Comparison of ENCODE assay signal across 16 mouse cellular contexts in the genomic region with DNA sequence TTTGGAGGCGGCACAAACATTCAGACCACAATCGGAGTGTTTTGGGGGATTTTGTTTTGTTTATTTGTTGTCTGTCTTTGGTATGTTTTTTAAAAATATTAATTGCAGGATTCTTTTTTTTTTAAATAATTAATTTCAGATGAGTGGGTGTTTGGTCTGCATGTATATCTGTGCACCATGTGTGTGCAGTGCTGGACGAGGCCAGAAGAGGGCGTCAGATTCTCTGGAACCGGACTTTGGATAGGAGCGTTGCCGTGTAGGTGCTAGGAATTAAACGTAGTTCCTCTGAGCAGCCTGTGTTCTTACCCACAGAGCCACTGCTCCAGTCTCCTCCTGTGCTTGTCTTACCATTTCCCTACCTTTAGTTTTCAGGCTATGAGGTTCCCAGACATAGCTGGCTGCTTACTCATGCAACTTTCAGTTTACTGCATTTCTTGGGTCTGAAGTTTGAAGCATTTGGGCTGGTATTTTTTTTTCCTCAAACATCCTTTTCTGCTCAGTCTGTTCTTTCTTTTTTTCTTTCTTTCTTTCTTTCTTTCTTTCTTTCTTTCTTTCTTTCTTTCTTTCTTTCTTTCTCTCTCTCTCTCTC.
DNase-seq lines count a peak whose midpoint lies in the region; ATAC-seq and TF ChIP-seq lines count a peak whose summit lies in the region.
"Had no signal": no experiment of that assay in that cellular context is flagged by ENCODE, and none has a peak within 500 bp of the region (broad histone marks: within the 10 kb centered on the region; RNA-seq: fewer than 3 reads in every experiment).

No protein-coding gene starts in this region.

- peak; percentile 19; the same call in 1 of the 2 replicates for TF ChIP-seq CTCF in hindbrain, postnatal 0 days (IDR thresholded peaks at IDR 0.05; ENCODE audit: low read depth)
- TF ChIP-seq CTCF in lung, postnatal 0 days (IDR thresholded peaks at IDR 0.05), result 0 out of 2 replicates have a peak, but pooled peaks have one; percentile 6
- TF ChIP-seq CTCF in lung, adult 2 months (IDR thresholded peaks at IDR 0.05; ENCODE audit: insufficient read depth, low read length), result no peak
- TF ChIP-seq CTCF in MEL (IDR thresholded peaks at IDR 0.05 in 2 of 3, conservative IDR thresholded peaks at IDR 0.05 in 1 of 3; ENCODE audit: control insufficient read depth in 1 of 3, insufficient read depth in 1 of 3, low read depth in 2 of 3, low read length in 3 of 3, poor library complexity in 1 of 3, severe bottlenecking in 1 of 3), result peak in 2 of 3 experiments; percentile 26 to 42; a peak in 3 of 6 replicates
- TF ChIP-seq CTCF in small intestine, adult 2 months (IDR thresholded peaks at IDR 0.05; ENCODE audit: extremely low read depth, insufficient read length, insufficient replicate concordance, low read depth, low read length), result peak; percentile 31; the same call in 1 of the 2 replicates

- 95% methylated on average over 8 of the region's 8 CpGs for WGBS in hindbrain, postnatal 0 days
- WGBS in hindbrain, embryonic 13.5 days, result 90% methylated on average over 8 of the region's 8 CpGs
- 90% methylated on average over 8 of the region's 8 CpGs for WGBS in lung, postnatal 0 days
- WGBS in lung, adult 2 months, result 93% methylated on average over 8 of the region's 8 CpGs
- WGBS in small intestine, adult 2 months, result 89% methylated on average over 8 of the region's 8 CpGs

- no peak for TF ChIP-seq EP300 in lung, postnatal 0 days (IDR thresholded peaks at IDR 0.05)
- no peak for TF ChIP-seq EP300 in MEL (IDR thresholded peaks at IDR 0.05; ENCODE audit: low read depth in 1 of 2, low read length in 2 of 2)

- H3K36me3 ChIP-seq in hindbrain, postnatal 0 days (ENCODE audit: insufficient read depth, low read length), result no peaks in the 10 kb centered on the region
- no peaks in the 10 kb centered on the region for H3K36me3 ChIP-seq in hindbrain, embryonic 13.5 days
- no peaks in the 10 kb centered on the region for H3K36me3 ChIP-seq in lung, postnatal 0 days (ENCODE audit: insufficient read depth, low read length)
- H3K36me3 ChIP-seq in MEL (ENCODE audit: control insufficient read depth in 1 of 2, insufficient read depth in 2 of 2, low read length in 2 of 2), result no peaks in the 10 kb centered on the region
- H3K36me3 ChIP-seq in small intestine, adult 2 months (ENCODE audit: control insufficient read depth, insufficient read depth, low read length), result no peaks in the 10 kb centered on the region
- H3K36me3 ChIP-seq: liver, embryonic 15.5 days; midbrain, embryonic 10.5 days; neural tube, embryonic 13.5 days had no signal

- ATAC-seq in hindbrain, postnatal 0 days, result no peak
- no peak for ATAC-seq in hindbrain, embryonic 13.5 days (ENCODE audit: low FRiP score)
- ATAC-seq in lung, postnatal 0 days, result no peak
- ATAC-seq in erythroblast, adult 5-6 weeks (replicated peaks; ENCODE audit: low FRiP score, poor library complexity, severe bottlenecking), result no peak
- ATAC-seq: forebrain, embryonic 16.5 days had no signal

- peak; percentile 19 for TF ChIP-seq RAD21 in MEL (IDR thresholded peaks at IDR 0.05; ENCODE audit: low read depth, low read length)

- H3K27me3 ChIP-seq in hindbrain, postnatal 0 days (ENCODE audit: insufficient read depth, low read length), result no peaks in the 10 kb centered on the region
- H3K27me3 ChIP-seq in hindbrain, embryonic 13.5 days, result no peaks in the 10 kb centered on the region
- H3K27me3 ChIP-seq in lung, postnatal 0 days (replicated peaks; ENCODE audit: insufficient read depth, low read length), result no peaks in the 10 kb centered on the region
- H3K27me3 ChIP-seq in MEL (ENCODE audit: control insufficient read depth in 1 of 2, insufficient read depth in 2 of 2, low read length in 2 of 2), result peaks cover 0 to 2% of the 10 kb centered on the region in 2 experiments; a peak in 2 of 4 replicates
- no peaks in the 10 kb centered on the region; the same call in 1 of the 2 replicates for H3K27me3 ChIP-seq in small intestine, adult 2 months (ENCODE audit: control insufficient read depth, insufficient read depth, low read length)
- H3K27me3 ChIP-seq: liver, embryonic 15.5 days; neural tube, embryonic 13.5 days had no signal

- no peaks in the 10 kb centered on the region for H3K4me1 ChIP-seq in hindbrain, postnatal 0 days (ENCODE audit: insufficient read depth, low read length)
- peaks cover 6% of the 10 kb centered on the region for H3K4me1 ChIP-seq in hindbrain, embryonic 13.5 days (replicated peaks)
- H3K4me1 ChIP-seq in lung, postnatal 0 days (ENCODE audit: insufficient read depth, low read depth, low read length), result no peaks in the 10 kb centered on the region
- H3K4me1 ChIP-seq in lung, adult 2 months (ENCODE audit: control insufficient read depth, insufficient read depth, low read length), result no peaks in the 10 kb centered on the region
- no peaks in the 10 kb centered on the region for H3K4me1 ChIP-seq in MEL (ENCODE audit: control insufficient read depth in 1 of 2, insufficient read depth in 2 of 2, low read length in 2 of 2)
- H3K4me1 ChIP-seq in small intestine, adult 2 months (ENCODE audit: control insufficient read depth, insufficient read depth, insufficient read length, low read length), result no peaks in the 10 kb centered on the region
- H3K4me1 ChIP-seq: liver, embryonic 15.5 days had no signal

- DNase-seq in hindbrain, postnatal 0 days (ENCODE audit: low spot score), result no peak
- DNase-seq in lung, postnatal 0 days (ENCODE audit: low spot score), result no peak
- no peak for DNase-seq in lung, adult 2 months
- peak; percentile 7 for DNase-seq in MEL (ENCODE audit: low read depth, low spot score)
- no peak for DNase-seq in urinary bladder, postnatal 10 days (ENCODE audit: low spot score)
- DNase-seq: cerebellum, adult 9-11 months; kidney, postnatal 10 days; lung, postnatal 4 days; thymus, adult 18-20 months had no signal

- no peaks in the 10 kb centered on the region for H3K9me3 ChIP-seq in hindbrain, postnatal 0 days (ENCODE audit: low read length)
- no peaks in the 10 kb centered on the region for H3K9me3 ChIP-seq in hindbrain, embryonic 13.5 days
- no peaks in the 10 kb centered on the region for H3K9me3 ChIP-seq in lung, postnatal 0 days (ENCODE audit: low read length)
- no peaks in the 10 kb centered on the region for H3K9me3 ChIP-seq in MEL (replicated peaks; ENCODE audit: insufficient read depth, low read length)
- H3K9me3 ChIP-seq: liver, embryonic 15.5 days; midbrain, embryonic 10.5 days; neural tube, embryonic 13.5 days had no signal

- no peak overlapping the region for H3K4me3 ChIP-seq in hindbrain, postnatal 0 days (ENCODE audit: low read length)
- H3K4me3 ChIP-seq in hindbrain, embryonic 13.5 days, result no peak overlapping the region
- no peak overlapping the region for H3K4me3 ChIP-seq in lung, postnatal 0 days (ENCODE audit: low read depth, low read length)
- H3K4me3 ChIP-seq in lung, adult 2 months (replicated peaks; ENCODE audit: extremely low read depth, low read depth, low read length), result no peak overlapping the region
- H3K4me3 ChIP-seq in MEL (ENCODE audit: control insufficient read depth in 1 of 2, insufficient read depth in 1 of 2, low read depth in 2 of 2, low read length in 2 of 2), result no peak overlapping the region
- no peak overlapping the region for H3K4me3 ChIP-seq in small intestine, adult 2 months (ENCODE audit: low read depth, low read length)
- H3K4me3 ChIP-seq: liver, embryonic 15.5 days; midbrain, embryonic 10.5 days; neural tube, embryonic 13.5 days had no signal

- TF ChIP-seq POLR2A in lung, adult 2 months (IDR thresholded peaks at IDR 0.05; ENCODE audit: borderline replicate concordance, extremely low read depth, low read depth, low read length), result no peak
- TF ChIP-seq POLR2A in MEL (IDR thresholded peaks at IDR 0.05; ENCODE audit: control insufficient read depth in 1 of 2, insufficient read depth in 1 of 2, low read depth in 1 of 2, low read length in 2 of 2, poor library complexity in 1 of 2), result no peak
- TF ChIP-seq POLR2A in small intestine, adult 2 months (IDR thresholded peaks at IDR 0.05; ENCODE audit: low read depth, low read length), result no peak

- H3K9ac ChIP-seq in hindbrain, postnatal 0 days (replicated peaks; ENCODE audit: low read length), result no peak overlapping the region
- no peak overlapping the region for H3K9ac ChIP-seq in hindbrain, embryonic 13.5 days
- no peak overlapping the region for H3K9ac ChIP-seq in lung, postnatal 0 days (replicated peaks; ENCODE audit: low read depth)
- no peak overlapping the region for H3K9ac ChIP-seq in MEL (ENCODE audit: control insufficient read depth, low read depth, low read length, poor library complexity, severe bottlenecking)
- H3K9ac ChIP-seq: liver, embryonic 15.5 days; neural tube, embryonic 13.5 days had no signal

- no peak overlapping the region for H3K27ac ChIP-seq in hindbrain, postnatal 0 days
- no peak overlapping the region for H3K27ac ChIP-seq in hindbrain, embryonic 13.5 days
- H3K27ac ChIP-seq in lung, postnatal 0 days (ENCODE audit: low read length), result no peak overlapping the region
- no peak overlapping the region for H3K27ac ChIP-seq in MEL (ENCODE audit: control insufficient read depth, low read depth, low read length)
- H3K27ac ChIP-seq in small intestine, adult 2 months (ENCODE audit: insufficient read depth, low read depth, low read length), result no peak overlapping the region
- H3K27ac ChIP-seq: liver, embryonic 15.5 days; midbrain, embryonic 10.5 days; neural tube, embryonic 13.5 days had no signal

- H3K79me2 ChIP-seq in MEL (ENCODE audit: control insufficient read depth, insufficient read depth, low read length, poor library complexity), result no peaks in the 10 kb centered on the region

- H3K4me2 ChIP-seq in hindbrain, postnatal 0 days (ENCODE audit: low read depth, low read length), result no peak overlapping the region
- H3K4me2 ChIP-seq in hindbrain, embryonic 13.5 days, result no peak overlapping the region
- no peak overlapping the region for H3K4me2 ChIP-seq in lung, postnatal 0 days (replicated peaks; ENCODE audit: low read depth, low read length)
- H3K4me2 ChIP-seq: liver, embryonic 15.5 days; neural tube, embryonic 13.5 days had no signal

TF ChIP-seq in MEL, 35 proteins besides CTCF, POLR2A, EP300 and RAD21:
- TF ChIP-seq NELFE (IDR thresholded peaks at IDR 0.05; ENCODE audit: low read depth, low read length) (no peak), SMC3 (IDR thresholded peaks at IDR 0.05; ENCODE audit: low read depth, low read length) (peak; percentile 37)
